Mouse (Mus musculus) myocyte (in vitro differentiated cells): ENCODE measurements around the gene 4930469K13Rik. TPM values are rescaled to one million over a fixed set of nuclear protein-coding genes. Genes with fewer than 3 reads are reported as not detected.

Experiments used
- H3K27me3 ChIP-seq: one replicate; pipeline ENCODE4 v1.6.1; 2011; ENCODE audit not compliant: control insufficient read depth, insufficient read depth, insufficient read length
- H3K36me3 ChIP-seq: one replicate; pipeline ENCODE4 v1.6.1; 2011; ENCODE audit not compliant: control insufficient read depth, insufficient read depth
- H3K4me2 ChIP-seq: one replicate; pipeline ENCODE4 v1.6.1; 2011; ENCODE audit warnings: low read depth, control low read depth
- H3K4me3 ChIP-seq: one replicate; pipeline ENCODE4 v1.5.1; 2011; ENCODE audit warnings: mild to moderate bottlenecking, control low read depth, moderate library complexity
- H3K79me2 ChIP-seq: one replicate; pipeline ENCODE4 v1.6.1; 2011; ENCODE audit not compliant: control insufficient read depth, insufficient read depth
- H3ac ChIP-seq: one replicate; pipeline ENCODE4 v1.6.1; 2011; ENCODE audit not compliant: control insufficient read depth, insufficient read length
- CEBPB ChIP-seq: IDR thresholded peaks from 2 replicates; pipeline ENCODE4 v1.6.1; 2011; ENCODE audit warnings: mild to moderate bottlenecking, moderate library complexity; ENCODE audit not compliant: poor library complexity, insufficient read depth, severe bottlenecking
- E2F4 ChIP-seq: IDR thresholded peaks from one replicate; pipeline ENCODE4 v1.6.1; 2011; ENCODE audit warnings: mild to moderate bottlenecking, control low read depth, moderate library complexity; ENCODE audit not compliant: insufficient read depth
- MAX ChIP-seq: IDR thresholded peaks from one replicate; pipeline ENCODE4 v1.6.1; 2011; ENCODE audit warnings: low read depth, mild to moderate bottlenecking, control low read depth
- MYOD1 ChIP-seq, 3 experiments: IDR thresholded peaks; one replicate each; pipeline ENCODE4 v1.6.1; 2011; ENCODE audit warnings: control low read depth in 2 of 3, low read depth in 2 of 3, mild to moderate bottlenecking in 2 of 3, moderate library complexity in 1 of 3; ENCODE audit not compliant: insufficient read length in 2 of 3, control insufficient read depth in 1 of 3
- MYOG ChIP-seq, 3 experiments: IDR thresholded peaks; one replicate each; pipeline ENCODE4 v1.6.1; 2011; ENCODE audit warnings: control low read depth in 2 of 3, low read depth in 2 of 3, mild to moderate bottlenecking in 2 of 3; ENCODE audit not compliant: insufficient read length in 2 of 3, control insufficient read depth in 1 of 3, insufficient read depth in 1 of 3
- POLR2A ChIP-seq: IDR thresholded peaks from one replicate; pipeline ENCODE4 v1.6.1; 2011; ENCODE audit warnings: low read depth, mild to moderate bottlenecking, control low read depth, moderate library complexity; ENCODE audit not compliant: insufficient read length
- POLR2AphosphoS2 ChIP-seq: IDR thresholded peaks from one replicate; pipeline ENCODE4 v1.6.1; 2011; ENCODE audit warnings: low read depth, control low read depth; ENCODE audit not compliant: insufficient read length
- REST ChIP-seq: IDR thresholded peaks from one replicate; pipeline ENCODE4 v1.6.1; 2011; ENCODE audit warnings: mild to moderate bottlenecking, control low read depth, moderate library complexity; ENCODE audit not compliant: insufficient read depth, insufficient read length
- SRF ChIP-seq: IDR thresholded peaks from one replicate; pipeline ENCODE4 v1.6.1; 2011; ENCODE audit warnings: low read depth; ENCODE audit not compliant: control insufficient read depth, insufficient read length
- TCF12 ChIP-seq: IDR thresholded peaks from one replicate; pipeline ENCODE4 v1.6.1; 2011; ENCODE audit warnings: mild to moderate bottlenecking, control low read depth; ENCODE audit not compliant: poor library complexity, insufficient read depth, severe bottlenecking
- TCF3 ChIP-seq: IDR thresholded peaks from one replicate; pipeline ENCODE4 v1.6.1; 2011; ENCODE audit warnings: low read depth, control low read depth; ENCODE audit not compliant: insufficient read length
- USF1 ChIP-seq: IDR thresholded peaks from one replicate; pipeline ENCODE4 v1.6.1; 2011; ENCODE audit warnings: low read depth, mild to moderate bottlenecking, control low read depth, moderate library complexity
- polyA plus RNA-seq: library from polyadenylated mRNA; unstranded; fragments of >200 nt; fragmentation: generic; extraction: Trizol; gene quantifications from one replicate; pipeline ENCODE4 v1.2.1, GENCODE M21; 2012; ENCODE audit warnings: missing spikeins

The 4930469K13Rik gene
- polyA plus RNA-seq, 1 experiment, result not detected

GRCm38 (mm10) chr11:33939456-33940113 lies 158.8 kb downstream of the 4930469K13Rik start:
- Histone ChIP-seq H3K4me2 (no peak overlapping the region), H3K36me3 (no peaks in the 10 kb centered on the region), H3K4me3 (no peak overlapping the region), H3K27me3 (no peaks in the 10 kb centered on the region), H3ac (no peak overlapping the region), H3K79me2 (no peaks in the 10 kb centered on the region)
- no peak for TF ChIP-seq MAX
- no peak for TF ChIP-seq MYOG (IDR thresholded peaks at IDR 0.05; ENCODE audit: control insufficient read depth in 1 of 3, insufficient read depth in 1 of 3, insufficient read length in 2 of 3, low read depth in 2 of 3)
- TF ChIP-seq E2F4, result no peak
- TF ChIP-seq POLR2A, result no peak
- no peak for TF ChIP-seq USF1
- TF ChIP-seq TCF12, result no peak
- no peak for TF ChIP-seq SRF
- TF ChIP-seq TCF3, result no peak
- TF ChIP-seq MYOD1 (IDR thresholded peaks at IDR 0.05; ENCODE audit: control insufficient read depth in 1 of 3, insufficient read length in 2 of 3, low read depth in 2 of 3), result no peak
- no peak for TF ChIP-seq CEBPB
- no peak for TF ChIP-seq POLR2AphosphoS2
- no peak for TF ChIP-seq REST

- H3K79me2 ChIP-seq, result no peaks in the 10 kb centered on the region
- H3K36me3 ChIP-seq, result no peaks in the 10 kb centered on the region
- TF ChIP-seq TCF3 (no peak), POLR2A (no peak), MYOG (IDR thresholded peaks at IDR 0.05; ENCODE audit: control insufficient read depth in 1 of 3, insufficient read depth in 1 of 3, insufficient read length in 2 of 3, low read depth in 2 of 3) (no peak), SRF (no peak), MAX (no peak), MYOD1 (IDR thresholded peaks at IDR 0.05; ENCODE audit: control insufficient read depth in 1 of 3, insufficient read length in 2 of 3, low read depth in 2 of 3) (no peak), USF1 (no peak), CEBPB (no peak), REST (no peak), E2F4 (no peak)
- H3ac ChIP-seq, result no peak overlapping the region
- no peaks in the 10 kb centered on the region for H3K27me3 ChIP-seq
- no peak overlapping the region for H3K4me3 ChIP-seq
- no peak overlapping the region for H3K4me2 ChIP-seq
These were observed 159.6 kb downstream of the 4930469K13Rik start for GRCm38 (mm10) chr11:33938561-33939274.

GRCm38 (mm10) chr11:33937641-33938040 lies 160.7 kb downstream of the 4930469K13Rik start:
- no peak overlapping the region for H3K4me3 ChIP-seq
- H3K36me3 ChIP-seq, result no peaks in the 10 kb centered on the region
- no peak overlapping the region for H3K4me2 ChIP-seq
- H3K79me2 ChIP-seq, result no peaks in the 10 kb centered on the region
- no peak for TF ChIP-seq POLR2A
- no peak for TF ChIP-seq CEBPB
- TF ChIP-seq MYOG (IDR thresholded peaks at IDR 0.05; ENCODE audit: control insufficient read depth in 1 of 3, insufficient read depth in 1 of 3, insufficient read length in 2 of 3, low read depth in 2 of 3), result no peak
- no peak for TF ChIP-seq MAX
- TF ChIP-seq MYOD1 (IDR thresholded peaks at IDR 0.05; ENCODE audit: control insufficient read depth in 1 of 3, insufficient read length in 2 of 3, low read depth in 2 of 3), result no peak
- no peak for TF ChIP-seq REST
- no peak for TF ChIP-seq TCF3
- TF ChIP-seq TCF12, result no peak
- no peak overlapping the region for H3ac ChIP-seq
- no peaks in the 10 kb centered on the region for H3K27me3 ChIP-seq

GRCm38 (mm10) chr11:33934286-33934685 lies 164.1 kb downstream of the 4930469K13Rik start:
- no peaks in the 10 kb centered on the region for H3K27me3 ChIP-seq
- no peak overlapping the region for H3K4me2 ChIP-seq
- TF ChIP-seq SRF (no peak), CEBPB (no peak), POLR2AphosphoS2 (no peak), POLR2A (no peak), TCF3 (no peak), USF1 (no peak), REST (no peak), TCF12 (no peak), MAX (no peak), E2F4 (no peak), MYOG (IDR thresholded peaks at IDR 0.05; ENCODE audit: control insufficient read depth in 1 of 3, insufficient read depth in 1 of 3, insufficient read length in 2 of 3, low read depth in 2 of 3) (no peak), MYOD1 (IDR thresholded peaks at IDR 0.05; ENCODE audit: control insufficient read depth in 1 of 3, insufficient read length in 2 of 3, low read depth in 2 of 3) (no peak)
- H3ac ChIP-seq, result no peak overlapping the region
- no peak overlapping the region for H3K4me3 ChIP-seq
- no peaks in the 10 kb centered on the region for H3K36me3 ChIP-seq
- no peaks in the 10 kb centered on the region for H3K79me2 ChIP-seq
